Mouse (Mus musculus) gonadal fat pad, adult 2 months (tissue): ENCODE results near the gene Zfp616. TPM values are rescaled to one million over a fixed set of nuclear protein-coding genes. Genes with fewer than 3 reads are reported as not detected.

Source experiments
- DNase-seq: peaks from one replicate; pipeline ENCODE4 v3.0.0-alpha.2; 2012; ENCODE audit warnings: low read depth
- polyA plus RNA-seq: library from polyadenylated mRNA; depleted of rRNA; stranded (reverse); fragments of >200 nt; gene quantifications from 2 replicates; pipeline ENCODE4 v1.2.3, GENCODE M21; 2012; rRNA removed

Gene Zfp616
- polyA plus RNA-seq = not detected in 2 replicates

DNA sequence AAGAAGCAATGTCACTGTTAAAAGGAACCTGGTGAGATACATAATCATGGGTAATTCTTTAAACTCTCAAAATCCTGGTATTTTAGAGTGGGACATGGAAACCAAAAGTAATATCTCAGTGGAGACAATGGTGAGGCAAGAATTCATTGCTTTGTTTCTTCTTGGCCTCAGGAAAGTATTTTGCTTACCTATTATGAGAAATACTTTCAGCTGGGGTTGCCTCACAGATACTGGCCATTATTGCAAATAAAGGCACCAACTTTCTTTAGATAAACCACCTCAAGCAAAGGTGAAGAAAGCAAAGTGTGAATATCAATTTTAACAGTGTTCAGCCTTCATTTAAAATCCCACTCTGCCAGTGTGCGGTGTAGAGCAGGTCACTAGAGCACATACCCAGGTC is at the start of gene Zfp616:
TSS of gene Zfp616 (plus strand) at position 301 of the 400 bp plus-strand sequence.
- DNase-seq = no peak

DNA sequence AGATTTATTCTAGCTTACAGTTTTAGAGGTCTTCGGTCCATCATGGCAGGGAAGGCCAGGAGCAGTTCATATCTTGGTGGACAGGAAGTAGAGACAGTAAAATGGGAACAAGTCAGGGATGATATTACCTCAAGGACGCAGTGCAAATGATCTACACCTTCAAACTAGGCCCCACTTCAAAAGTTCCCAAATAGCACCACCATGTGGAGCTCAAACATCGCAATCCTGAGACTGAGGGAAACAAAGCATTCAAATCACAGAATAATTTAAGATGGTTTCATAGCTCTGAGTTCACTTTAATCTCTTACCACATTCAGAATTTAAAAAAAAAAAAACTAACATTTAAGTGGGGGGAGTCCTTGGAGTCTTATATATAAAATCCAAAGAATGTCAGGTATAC is 18.4 kb upstream of the Zfp616 start:
- DNase-seq = no peak

- no peak for DNase-seq
Measured at GRCm38 (mm10) chr11:74056451-74056850, 13.3 kb upstream of the Zfp616 start, which contains the start of the genes Olfr139 and Olfr399. Gene Olfr139 (minus strand): TSS chr11:74056551. Gene Olfr399 (minus strand): TSS chr11:74056615.

DNA sequence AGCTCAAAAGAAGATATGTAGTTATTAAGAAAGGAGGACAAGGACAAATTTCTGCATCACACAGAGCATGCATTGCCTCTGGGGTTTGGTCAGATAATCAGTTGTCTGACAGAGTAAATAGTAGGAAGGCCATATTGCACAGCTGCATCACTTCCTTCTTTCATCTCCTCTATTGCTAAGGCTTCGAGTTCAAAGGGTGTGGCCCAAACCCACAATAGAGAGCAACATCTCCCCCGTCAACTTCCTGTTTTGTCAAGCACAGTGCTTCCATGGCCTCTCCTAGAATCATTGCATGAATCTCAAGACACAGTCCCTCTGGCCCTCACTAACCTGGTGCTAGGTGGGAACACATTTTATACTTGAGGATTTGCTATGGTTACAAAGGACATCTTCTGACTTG is 31.0 kb downstream of the Zfp616 start:
- no peak for DNase-seq

DNA sequence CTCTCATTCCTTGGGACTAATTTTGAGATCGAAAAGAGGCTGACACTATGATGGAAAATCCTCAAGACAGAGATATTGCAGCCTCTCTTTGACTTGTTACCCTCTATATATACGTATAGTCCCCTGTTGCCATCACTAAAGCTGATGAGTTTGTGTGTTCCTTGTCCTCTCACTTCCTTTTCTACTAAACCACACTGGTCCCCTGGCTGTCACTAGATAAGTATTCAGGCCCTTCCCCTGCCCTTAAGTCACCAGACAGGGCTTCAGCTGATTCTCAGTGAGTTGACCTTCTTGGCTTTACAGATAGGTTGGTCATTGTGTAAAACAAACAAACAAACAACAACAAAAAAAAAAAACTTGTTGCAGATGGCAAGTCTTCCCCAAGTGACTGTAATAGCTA is 31.8 kb downstream of the Zfp616 start:
- DNase-seq = no peak

DNA sequence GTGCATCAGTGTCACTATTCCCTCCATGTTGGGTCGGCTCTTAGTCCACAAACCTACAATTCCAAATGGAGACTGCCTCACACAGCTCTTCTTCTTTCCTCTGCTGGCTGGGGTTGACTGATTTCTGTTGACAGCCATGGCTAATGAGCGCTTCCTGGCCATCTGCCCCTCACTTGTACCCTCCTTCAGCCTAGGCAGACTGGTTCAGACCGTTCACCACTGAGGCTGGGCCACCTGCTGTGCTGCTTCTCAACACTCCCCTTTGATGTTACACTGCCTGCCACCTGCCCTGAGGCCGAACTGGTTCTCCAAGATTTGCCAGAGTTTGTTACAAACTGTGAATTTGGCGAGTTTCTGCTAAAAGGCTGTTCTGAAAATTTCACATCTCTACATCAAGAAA is 35.3 kb downstream of the Zfp616 start:
- no peak for DNase-seq

DNA sequence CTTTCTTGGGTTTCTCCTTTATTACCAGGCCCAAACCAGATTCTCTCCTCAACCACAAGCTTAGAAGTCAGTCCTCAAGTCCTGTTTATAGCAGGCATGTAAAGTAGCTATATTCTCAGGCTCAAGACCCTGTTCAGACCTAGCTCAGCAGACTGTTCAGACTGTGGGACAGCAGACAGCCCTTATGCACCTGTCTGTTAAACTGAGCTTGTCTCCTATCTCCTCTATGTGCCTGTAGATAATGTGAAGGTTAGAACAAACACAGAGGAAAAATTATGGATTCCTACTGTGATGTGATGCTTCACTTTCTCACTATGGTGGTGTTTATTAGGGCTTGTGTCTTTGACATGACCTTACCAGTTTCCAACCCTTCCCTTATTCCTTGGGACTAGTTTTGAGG is 43.7 kb downstream of the Zfp616 start, which contains the start of gene Olfr401:
TSS of gene Olfr401 (plus strand) at position 301 of the 400 bp plus-strand sequence.
- no peak for DNase-seq

Other genes starting within 250 kb of the Zfp616 start
- not detected in 2 replicates for gene Olfr393, start 218.5 kb upstream of the Zfp616 start, polyA plus RNA-seq
- gene Olfr394, start 179.2 kb upstream of the Zfp616 start, polyA plus RNA-seq = not detected in 2 replicates
- not detected in 2 replicates for gene Olfr395, start 160.7 kb upstream of the Zfp616 start, polyA plus RNA-seq
- not detected in 2 replicates for gene Olfr23, start 133.3 kb upstream of the Zfp616 start, polyA plus RNA-seq
- gene Olfr397, start 109.1 kb upstream of the Zfp616 start, polyA plus RNA-seq = not detected in 2 replicates
- not detected in 2 replicates for gene Olfr398, start 79.5 kb upstream of the Zfp616 start, polyA plus RNA-seq
- gene Olfr139, start 13.4 kb upstream of the Zfp616 start, polyA plus RNA-seq = not detected in 2 replicates
- gene Olfr399, start 13.3 kb upstream of the Zfp616 start, polyA plus RNA-seq = not detected in 2 replicates
- gene Olfr401, start 43.8 kb downstream of the Zfp616 start, polyA plus RNA-seq = not detected in 2 replicates
- not detected in 2 replicates for gene Olfr402, start 83.6 kb downstream of the Zfp616 start, polyA plus RNA-seq
- gene Olfr403, start 116.3 kb downstream of the Zfp616 start, polyA plus RNA-seq = not detected in 2 replicates
- not detected in 2 replicates for gene Olfr43, start 141.4 kb downstream of the Zfp616 start, polyA plus RNA-seq
- gene Olfr406, start 189.9 kb downstream of the Zfp616 start, polyA plus RNA-seq = not detected in 2 replicates
- gene Olfr59, start 213.8 kb downstream of the Zfp616 start, polyA plus RNA-seq = not detected in 2 replicates